Mouse (Mus musculus) kidney, adult 9 months (tissue): ENCODE measurements at regions not wholly inside any gene's neighbourhood (a gene's known extent, or its start where the extent isn't known, plus 50 kb on each side); places are given as distances from the start of the nearest gene placed in this dataset.
"Not testable (repeated sequence)": the region's sequence is repeated elsewhere in the genome, so short reads cannot be mapped to it uniquely, and the experiment has no call there.

Experiments
- DNase-seq: peaks from one replicate; pipeline ENCODE4 v3.0.0; 2022

DNA sequence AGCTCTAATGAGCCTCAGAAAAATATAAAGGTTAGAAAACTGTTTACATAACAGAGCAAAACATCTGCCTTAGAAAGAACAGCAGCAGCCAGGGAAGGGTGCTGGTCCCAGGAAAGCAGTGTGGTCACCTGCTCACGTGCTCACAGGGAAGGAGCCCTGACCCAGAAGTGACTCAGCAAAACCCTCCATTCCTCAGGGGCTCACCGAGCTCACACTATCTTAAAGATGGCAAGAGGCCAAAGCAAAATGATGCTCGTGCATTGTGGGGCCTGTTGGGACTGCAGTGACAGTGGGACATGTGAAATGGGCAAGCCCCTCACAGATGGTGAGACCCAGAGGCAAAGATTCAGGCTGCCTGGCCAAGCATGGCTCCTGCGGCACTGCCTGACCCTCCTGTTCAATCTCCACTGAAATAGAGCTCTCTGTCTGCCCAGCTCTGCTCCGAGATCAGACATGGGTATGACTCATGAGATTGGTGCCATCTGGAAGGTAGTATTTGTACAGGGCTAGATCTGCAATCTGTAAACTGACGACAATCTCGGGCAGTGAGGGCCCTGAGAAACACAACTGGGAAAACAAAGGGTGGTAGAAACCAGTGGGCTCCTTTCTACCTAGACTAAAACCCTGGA lies 138.4 kb downstream of the Tcp10c start:
- DNase-seq = not testable (repeated sequence)

- not testable (repeated sequence) for DNase-seq
Observed at GRCm38 (mm10) chr17:13493866-13494265, 139.5 kb downstream of the Tcp10c start.

- DNase-seq = not testable (repeated sequence)
Observed at GRCm38 (mm10) chr17:13494475-13494874, 140.1 kb downstream of the Tcp10c start.

GRCm38 (mm10) chr17:13504365-13504764 lies 150.0 kb downstream of the Tcp10c start:
- DNase-seq = not testable (repeated sequence)

DNA sequence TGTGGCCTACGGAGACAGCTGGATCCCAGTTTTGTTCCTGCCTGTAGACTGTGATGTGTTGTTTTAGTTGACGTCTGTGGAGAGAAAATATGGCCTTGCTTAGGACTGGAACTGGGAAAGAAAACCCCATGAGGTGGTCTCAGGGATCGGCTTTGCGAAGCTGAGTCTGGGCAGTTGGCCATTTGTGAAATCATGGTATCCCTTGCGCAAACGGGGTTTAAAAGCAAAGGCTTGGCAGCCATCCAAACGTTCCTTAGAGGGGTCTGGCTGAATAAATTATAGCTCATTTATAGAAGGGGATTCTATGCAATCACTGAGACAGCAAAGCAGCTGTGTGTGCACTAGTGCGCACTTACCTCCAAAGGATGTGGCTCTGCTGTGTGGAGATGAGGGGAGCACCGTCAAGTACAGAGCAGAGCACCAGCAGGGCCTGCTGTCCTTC lies 150.5 kb downstream of the Tcp10c start:
- not testable (repeated sequence) for DNase-seq

- not testable (repeated sequence) for DNase-seq
Observed at GRCm38 (mm10) chr17:13507397-13508063, 153.2 kb downstream of the Tcp10c start.

DNA sequence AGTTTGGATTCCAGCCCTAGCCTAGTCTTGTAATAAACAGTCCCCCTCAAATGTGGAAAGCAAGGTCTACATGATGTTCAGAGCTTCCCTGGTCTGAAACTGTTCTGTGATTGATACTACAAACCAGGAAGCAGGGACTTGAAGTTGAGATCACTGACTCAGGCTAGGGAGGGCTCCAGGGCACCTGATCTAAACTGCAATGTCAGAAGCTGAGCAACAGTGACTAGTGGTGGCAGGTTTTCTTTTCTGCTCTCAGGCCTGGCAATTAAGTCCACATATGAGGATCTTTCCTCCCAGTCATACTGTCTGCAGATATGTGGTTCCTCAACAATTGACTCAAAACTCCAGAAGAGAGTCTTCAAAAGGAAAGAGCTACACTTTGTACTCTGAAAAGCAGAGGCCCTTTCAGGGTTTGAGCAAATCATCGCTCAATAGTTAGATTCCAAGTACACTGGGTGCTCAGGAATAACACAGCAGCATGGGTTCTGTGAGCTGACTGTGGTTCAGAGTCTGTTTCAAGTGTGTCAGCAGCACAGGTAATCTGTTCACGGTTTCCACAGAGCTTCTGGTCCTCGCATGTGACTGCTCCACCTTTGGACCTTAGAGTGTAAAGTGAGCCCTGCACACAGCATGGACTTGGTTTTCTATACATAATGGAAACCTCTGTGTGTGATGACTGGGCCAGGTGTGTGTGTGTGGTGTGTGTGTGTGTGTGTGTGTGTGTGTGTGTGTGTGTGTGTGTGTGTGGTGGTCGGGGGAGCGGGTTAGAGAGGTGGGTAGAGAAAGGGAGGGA lies 165.2 kb downstream of the Tcp10c start:
- not testable (repeated sequence) for DNase-seq

DNA sequence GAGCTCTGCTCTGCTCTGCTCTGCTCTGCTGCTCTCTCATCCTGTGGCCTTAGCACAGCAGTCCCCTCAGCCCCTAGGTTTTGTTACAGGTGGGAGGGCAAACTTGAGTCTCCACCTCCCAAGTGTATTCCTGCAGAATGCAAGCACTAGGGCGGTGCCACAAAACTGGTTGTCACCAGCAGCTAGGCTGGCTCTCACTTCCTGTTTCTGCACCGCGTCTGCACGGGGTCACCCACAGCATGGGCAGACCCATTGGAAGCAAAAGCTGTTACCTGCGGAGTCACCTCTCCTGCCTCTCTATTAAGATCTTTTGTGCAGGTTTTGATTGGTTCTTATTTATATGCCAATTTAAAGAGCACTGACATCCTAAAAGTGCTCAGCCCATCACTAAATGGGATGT lies 178.2 kb downstream of the Tcp10c start:
- not testable (repeated sequence) for DNase-seq

DNA sequence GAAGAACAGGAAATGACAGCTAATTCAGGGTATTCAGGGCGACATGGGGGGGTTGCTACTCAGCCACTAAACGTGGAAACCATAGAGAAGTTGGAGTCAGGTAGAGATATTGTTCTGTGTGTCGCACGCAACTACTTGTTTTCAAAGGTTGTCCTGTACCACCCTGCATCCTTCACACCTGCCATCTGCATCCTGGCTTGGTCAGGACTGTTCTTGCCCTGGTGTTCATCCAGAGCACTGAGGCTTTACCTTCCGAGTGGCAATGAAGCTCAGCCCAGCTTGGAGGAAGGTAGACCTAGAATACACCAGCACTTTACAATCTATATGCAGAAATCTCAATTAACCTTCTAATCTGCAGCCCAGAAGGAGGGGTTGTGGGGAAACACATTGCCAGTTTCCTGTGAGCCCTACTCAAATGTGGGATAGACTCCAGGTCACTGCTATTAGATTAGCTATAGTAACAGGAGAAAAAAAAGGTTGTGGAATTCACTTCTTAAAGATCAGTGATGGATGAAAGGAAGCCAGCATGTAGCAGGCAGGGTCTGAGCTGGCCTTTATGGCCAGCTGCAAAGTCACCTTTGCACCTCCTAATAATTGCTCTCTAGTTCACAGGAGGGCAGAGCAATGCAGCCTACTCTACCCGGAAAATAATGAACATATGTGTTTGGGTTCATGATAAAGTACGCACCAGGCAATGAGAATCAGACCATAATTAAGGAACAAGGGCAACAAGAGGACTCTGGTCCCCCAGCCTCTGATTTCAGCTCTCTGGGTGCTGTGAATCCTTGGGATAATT lies 186.3 kb downstream of the Tcp10c start:
- DNase-seq = no peak

- no peak for DNase-seq
Observed at GRCm38 (mm10) chr17:13541249-13541648, 186.9 kb downstream of the Tcp10c start.

DNA sequence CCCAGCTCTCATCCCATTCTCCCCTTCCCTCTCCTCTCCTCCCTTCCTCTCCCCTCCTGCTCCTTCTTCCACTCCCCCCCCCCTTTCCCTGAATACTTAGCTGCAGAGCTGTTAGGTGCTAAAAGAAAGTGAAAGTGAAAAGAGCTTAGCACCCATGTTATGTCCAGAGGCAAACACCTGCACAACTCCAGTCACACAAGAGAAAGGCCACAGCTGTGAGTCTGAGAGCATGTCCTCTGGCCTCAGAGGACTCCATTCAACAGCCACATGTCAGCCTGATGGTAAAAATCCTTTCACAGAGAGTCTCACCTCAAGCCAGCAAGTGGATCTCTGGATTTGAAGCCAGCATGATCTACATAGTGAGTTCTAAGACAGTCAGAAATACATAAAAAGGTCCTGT lies 187.9 kb downstream of the Tcp10c start:
- no peak for DNase-seq

GRCm38 (mm10) chr17:13542856-13543255 lies 188.5 kb downstream of the Tcp10c start:
- no peak for DNase-seq

DNA sequence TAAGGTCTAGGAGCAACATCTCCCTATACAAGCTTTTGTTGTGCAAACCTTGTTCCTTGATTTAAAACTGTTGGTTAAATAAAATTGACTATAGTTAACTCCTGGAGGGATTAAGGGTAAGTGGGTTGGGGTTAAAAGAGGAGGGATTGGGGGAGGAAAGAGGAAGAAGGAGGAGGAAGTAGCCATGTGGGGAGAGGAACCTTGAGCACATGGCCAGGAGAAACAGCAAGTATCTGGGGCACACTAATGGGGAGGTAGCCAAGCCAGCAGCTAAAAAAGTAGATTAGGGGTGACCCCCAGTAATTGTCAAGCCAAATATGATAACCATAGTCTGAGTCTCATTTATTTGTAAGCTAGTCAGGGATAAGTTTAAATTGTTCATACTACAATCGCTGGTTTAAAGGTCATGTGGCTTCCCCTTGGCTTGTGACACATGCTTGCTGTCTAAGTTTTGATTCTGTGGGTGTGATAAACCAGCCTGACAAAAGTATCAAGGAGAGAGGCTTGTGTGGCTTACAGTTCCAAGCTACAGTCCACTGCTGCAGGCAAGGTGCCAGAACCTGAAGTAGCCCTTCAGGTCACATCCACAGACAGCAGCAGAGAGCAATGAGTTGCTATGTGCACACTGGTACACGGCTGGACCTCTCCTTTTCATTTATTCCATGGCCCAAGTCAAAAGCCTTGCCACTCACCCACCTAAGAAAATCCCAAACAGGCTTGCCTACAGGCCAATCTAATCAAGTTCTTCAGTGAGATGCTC lies 189.8 kb downstream of the Tcp10c start:
- peak; percentile 39 for DNase-seq

DNA sequence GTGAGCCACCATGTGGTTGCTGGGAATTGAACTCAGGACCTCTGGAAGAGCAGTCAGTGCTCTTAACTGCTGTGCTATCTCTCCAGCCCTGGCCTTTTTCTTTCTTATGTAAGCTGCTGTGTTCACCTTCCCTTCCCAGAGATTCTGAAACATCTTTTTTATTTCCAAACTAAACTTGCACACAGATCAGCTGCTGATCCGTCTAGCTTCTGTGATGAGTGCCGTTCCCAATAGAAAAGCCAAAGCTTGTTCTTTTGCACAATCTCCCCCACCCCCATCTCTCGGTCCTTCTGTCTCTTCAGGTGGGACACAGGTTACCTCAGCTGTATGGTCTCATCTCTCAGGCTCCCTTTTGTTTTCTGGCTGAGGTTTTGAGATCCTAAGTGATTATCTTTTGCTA lies 191.9 kb downstream of the Tcp10c start:
- no peak for DNase-seq

- no peak for DNase-seq
Observed at GRCm38 (mm10) chr17:13546669-13547085, 192.3 kb downstream of the Tcp10c start.

DNA sequence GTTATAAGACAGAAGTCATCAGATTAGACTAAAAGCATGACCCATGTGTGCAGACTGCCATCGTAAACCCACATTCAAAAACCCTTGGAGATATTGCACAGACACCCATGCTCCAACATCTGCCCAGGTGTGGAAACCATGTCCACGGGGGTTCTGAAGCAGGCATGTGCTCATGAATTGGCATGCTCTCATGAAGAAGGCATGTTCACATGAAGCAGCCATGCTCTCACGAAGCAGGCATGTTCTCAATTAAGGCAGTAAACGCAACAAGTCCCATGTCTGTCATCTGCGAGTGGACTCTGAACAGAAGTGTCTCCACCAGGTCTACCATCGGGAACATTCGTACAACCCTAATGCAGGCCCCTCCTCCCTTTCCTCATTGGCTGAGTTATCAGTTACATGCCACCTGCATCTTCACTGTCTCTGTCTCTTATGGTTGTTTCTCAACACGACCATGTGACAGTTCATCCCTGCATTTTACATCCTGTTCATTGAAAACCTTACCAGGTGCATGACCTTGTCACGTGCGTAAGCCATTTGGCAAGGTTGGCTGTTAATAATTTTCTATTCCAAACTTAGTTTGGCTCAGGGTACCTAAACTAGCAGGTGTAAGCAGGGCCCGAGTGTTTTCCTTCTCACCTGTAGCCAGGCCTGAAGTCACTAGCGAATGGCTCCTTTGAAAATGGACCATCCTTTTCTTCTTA lies 193.4 kb downstream of the Tcp10c start:
- peak; percentile 87 for DNase-seq

DNA sequence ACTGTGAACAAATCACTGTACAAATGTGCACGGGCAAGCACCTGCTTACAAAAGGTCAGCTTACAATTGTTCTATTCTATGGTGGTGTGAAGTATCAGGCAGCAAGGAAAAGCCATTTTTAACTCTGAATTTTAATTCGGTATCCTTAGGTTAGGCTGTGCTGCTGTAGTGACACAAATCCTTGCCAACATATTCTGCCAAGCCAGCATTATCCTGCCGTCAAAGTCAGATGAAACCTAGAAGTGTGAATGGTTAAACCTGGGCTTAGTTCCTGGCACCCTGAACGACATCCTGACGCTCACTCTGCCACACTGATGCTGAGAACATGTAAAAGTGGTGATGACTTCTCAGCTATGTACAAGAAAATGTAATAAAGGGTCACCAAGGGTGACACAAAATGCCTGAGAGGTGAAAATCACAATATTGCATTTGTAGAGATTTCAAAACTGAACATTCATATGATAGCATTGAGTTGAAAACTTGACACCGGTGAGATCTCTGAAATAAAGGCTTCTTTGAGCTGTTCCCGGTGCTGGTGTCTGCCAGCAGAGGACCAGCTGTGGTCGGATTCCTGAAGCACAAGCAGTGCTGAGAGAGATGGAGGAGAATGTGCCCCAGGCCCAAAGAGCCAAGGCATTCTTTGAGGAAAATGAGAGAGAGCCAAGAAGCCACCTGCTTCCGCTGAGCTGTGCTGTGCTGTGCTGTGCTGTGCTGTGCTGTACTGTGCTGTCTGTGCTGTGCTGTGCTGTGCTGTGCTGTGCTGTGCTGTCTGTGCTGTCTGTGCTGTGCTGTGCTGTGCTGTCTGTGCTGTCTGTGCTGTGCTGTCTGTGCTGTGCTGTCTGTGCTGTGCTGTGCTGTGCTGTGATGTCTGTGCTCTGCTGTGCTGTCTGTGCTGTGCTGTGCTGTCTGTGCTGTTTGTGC lies 195.9 kb downstream of the Tcp10c start:
- no peak for DNase-seq

GRCm38 (mm10) chr17:13550896-13551267 lies 196.5 kb downstream of the Tcp10c start:
- not testable (repeated sequence) for DNase-seq

DNA sequence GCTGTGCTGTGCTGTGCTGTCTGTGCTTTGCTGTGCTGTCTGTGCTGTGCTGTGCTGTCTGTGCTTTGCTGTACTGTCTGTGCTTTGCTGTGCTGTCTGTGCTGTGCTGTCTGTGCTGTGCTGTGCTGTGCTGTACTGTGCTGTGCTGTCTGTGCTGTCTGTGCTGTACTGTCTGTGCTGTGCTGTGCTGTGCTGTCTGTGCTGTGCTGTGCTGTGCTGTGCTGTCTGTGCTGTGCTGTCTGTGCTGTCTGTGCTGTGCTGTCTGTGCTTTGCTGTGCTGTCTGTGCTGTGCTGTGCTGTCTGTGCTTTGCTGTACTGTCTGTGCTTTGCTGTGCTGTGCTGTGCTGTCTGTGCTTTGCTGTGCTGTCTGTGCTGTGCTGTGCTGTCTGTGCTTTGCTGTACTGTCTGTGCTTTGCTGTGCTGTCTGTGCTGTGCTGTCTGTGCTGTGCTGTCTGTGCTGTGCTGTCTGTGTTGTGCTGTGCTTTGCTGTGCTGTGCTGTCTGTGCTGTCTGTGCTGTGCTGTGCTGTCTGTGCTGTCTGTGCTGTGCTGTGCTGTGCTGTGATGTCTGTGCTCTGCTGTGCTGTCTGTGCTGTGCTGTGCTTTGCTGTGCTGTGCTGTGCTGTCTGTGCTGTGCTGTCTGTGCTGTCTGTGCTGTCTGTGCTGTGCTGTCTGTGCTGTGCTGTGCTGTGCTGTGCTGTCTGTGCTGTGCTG lies 197.5 kb downstream of the Tcp10c start:
- not testable (repeated sequence) for DNase-seq

- not testable (repeated sequence) for DNase-seq
Observed at GRCm38 (mm10) chr17:13552840-13553239, 198.5 kb downstream of the Tcp10c start.
